22 mouse cellular contexts compared by ENCODE assay signal in the genomic region with DNA sequence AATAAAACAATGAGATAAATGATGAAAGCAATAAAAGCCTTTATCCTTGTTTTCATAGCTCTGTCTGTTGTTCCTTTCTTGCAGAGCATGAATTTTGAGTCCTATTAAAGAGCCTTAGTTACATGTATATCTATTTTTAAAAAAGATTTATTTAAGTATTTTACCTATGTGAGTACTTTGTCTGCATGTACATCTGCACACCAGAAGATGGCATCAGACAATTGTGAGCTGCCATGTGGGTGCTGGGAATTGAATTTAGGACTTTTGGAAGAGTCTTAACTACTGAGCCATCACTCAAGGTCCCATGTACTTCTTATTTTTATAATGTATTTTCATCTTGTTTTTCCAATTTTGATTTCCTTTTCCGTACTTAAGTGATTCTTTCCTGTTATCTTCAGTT. TPM values are rescaled to one million over a fixed set of nuclear protein-coding genes. Genes with fewer than 3 reads are reported as not detected.
DNase-seq lines count a peak whose midpoint lies in the region; ATAC-seq and TF ChIP-seq lines count a peak whose summit lies in the region.
"Had no signal": no experiment of that assay in that cellular context is flagged by ENCODE, and none has a peak within 500 bp of the region (broad histone marks: within the 10 kb centered on the region; RNA-seq: fewer than 3 reads in every experiment).

No protein-coding gene starts in this region.

- no peaks in the 10 kb centered on the region for H3K27me3 ChIP-seq in intestine, postnatal 0 days (replicated peaks; ENCODE audit: control insufficient read depth, insufficient read depth, low read length)
- no peaks in the 10 kb centered on the region for H3K27me3 ChIP-seq in intestine, embryonic 15.5 days (replicated peaks)
- no peaks in the 10 kb centered on the region for H3K27me3 ChIP-seq in stomach, postnatal 0 days (ENCODE audit: control insufficient read depth, insufficient read depth, low read length)
- H3K27me3 ChIP-seq: embryonic facial prominence, embryonic 15.5 days; heart, embryonic 13.5 days; hindbrain, embryonic 13.5 days had no signal

- no peaks in the 10 kb centered on the region for H3K9me3 ChIP-seq in intestine, postnatal 0 days (ENCODE audit: control insufficient read depth)
- no peaks in the 10 kb centered on the region for H3K9me3 ChIP-seq in intestine, embryonic 15.5 days
- H3K9me3 ChIP-seq in stomach, postnatal 0 days (ENCODE audit: control insufficient read depth, low read length) = no peaks in the 10 kb centered on the region
- H3K9me3 ChIP-seq: embryonic facial prominence, embryonic 15.5 days; forebrain, embryonic 10.5 days; heart, embryonic 13.5 days; hindbrain, embryonic 13.5 days had no signal

- TF ChIP-seq EP300 in stomach, postnatal 0 days (optimal IDR thresholded peaks at IDR 0.05) = no peak

- TF ChIP-seq CTCF in gastrocnemius, adult 2 months (IDR thresholded peaks at IDR 0.05) = peak; percentile 33; the same call in 1 of the 2 replicates
- 0 out of 2 replicates have a peak, but pooled peaks have one; percentile 17 for TF ChIP-seq CTCF in intestine, postnatal 0 days (IDR thresholded peaks at IDR 0.05; ENCODE audit: low read depth)
- peak; percentile 26 for TF ChIP-seq CTCF in stomach, postnatal 0 days (IDR thresholded peaks at IDR 0.05; ENCODE audit: low read depth)

- ATAC-seq in intestine, postnatal 0 days = no peak
- ATAC-seq in intestine, embryonic 15.5 days = no peak
- no peak for ATAC-seq in stomach, postnatal 0 days (ENCODE audit: low FRiP score, low TSS enrichment)
- ATAC-seq: forebrain, embryonic 14.5 days; intestine, embryonic 16.5 days had no signal

- intact Hi-C loops in gastrocnemius, adult 2 months (cut with DNase I) = no loop called here
- intact Hi-C loops in gastrocnemius, postnatal 14 days (cut with DNase I; ENCODE audit: low total_unique reads) = no loop called here

- 0 out of 2 replicates have a peak, but pooled peaks cover 5% of the 10 kb centered on the region for H3K4me1 ChIP-seq in intestine, postnatal 0 days (replicated peaks; ENCODE audit: control insufficient read depth, insufficient read depth, low read length)
- 0 out of 2 replicates have a peak, but pooled peaks cover 2% of the 10 kb centered on the region for H3K4me1 ChIP-seq in intestine, embryonic 15.5 days (replicated peaks)
- no peaks in the 10 kb centered on the region for H3K4me1 ChIP-seq in stomach, postnatal 0 days (replicated peaks; ENCODE audit: control insufficient read depth, insufficient read depth)
- H3K4me1 ChIP-seq: forebrain, embryonic 10.5 days had no signal

- no peak for DNase-seq in gastrocnemius, adult 2 months
- DNase-seq in gastrocnemius, postnatal 14 days = no peak
- DNase-seq in 3T3-L1 (ENCODE audit: low read depth, low spot score) = peak; percentile 28
- DNase-seq in stomach, postnatal 0 days (ENCODE audit: low spot score) = no peak
- no peak for DNase-seq in thymus, postnatal 14 days
- DNase-seq: adrenal gland, adult 8-10 months; adrenal gland, postnatal 36 days; cerebellum, adult 2 months; cerebellum, postnatal 14 days; embryo, embryonic 11 days; heart, adult 18-20 months; heart, postnatal 10 days; heart, postnatal 4 days had no signal

- H3K4me2 ChIP-seq in intestine, postnatal 0 days (replicated peaks; ENCODE audit: low read depth) = no peak overlapping the region
- no peak overlapping the region for H3K4me2 ChIP-seq in intestine, embryonic 15.5 days (replicated peaks)
- no peak overlapping the region for H3K4me2 ChIP-seq in stomach, postnatal 0 days (replicated peaks; ENCODE audit: low read depth)
- H3K4me2 ChIP-seq: embryonic facial prominence, embryonic 15.5 days; heart, embryonic 13.5 days; hindbrain, embryonic 13.5 days had no signal

- no peak overlapping the region for H3K4me3 ChIP-seq in gastrocnemius, adult 2 months
- H3K4me3 ChIP-seq in intestine, postnatal 0 days (ENCODE audit: low read depth, low read length) = no peak overlapping the region
- H3K4me3 ChIP-seq in intestine, embryonic 15.5 days (replicated peaks) = no peak overlapping the region
- H3K4me3 ChIP-seq in stomach, postnatal 0 days (ENCODE audit: low read depth, low read length) = no peak overlapping the region
- H3K4me3 ChIP-seq: embryonic facial prominence, embryonic 15.5 days; erythroblast, embryonic 14.5 days; forebrain, embryonic 10.5 days; heart, embryonic 13.5 days; hindbrain, embryonic 13.5 days had no signal

- H3K36me3 ChIP-seq in intestine, postnatal 0 days (ENCODE audit: control insufficient read depth, insufficient read depth) = no peaks in the 10 kb centered on the region
- H3K36me3 ChIP-seq in intestine, embryonic 15.5 days = no peaks in the 10 kb centered on the region
- no peaks in the 10 kb centered on the region for H3K36me3 ChIP-seq in stomach, postnatal 0 days (ENCODE audit: control insufficient read depth, insufficient read depth, low read length)
- H3K36me3 ChIP-seq: embryonic facial prominence, embryonic 15.5 days; heart, embryonic 13.5 days; hindbrain, embryonic 13.5 days had no signal

- no peak overlapping the region for H3K9ac ChIP-seq in intestine, postnatal 0 days (ENCODE audit: low read depth, low read length)
- no peak overlapping the region for H3K9ac ChIP-seq in intestine, embryonic 15.5 days
- H3K9ac ChIP-seq in stomach, postnatal 0 days (ENCODE audit: low read length) = no peak overlapping the region
- H3K9ac ChIP-seq: embryonic facial prominence, embryonic 15.5 days; heart, embryonic 13.5 days; hindbrain, embryonic 13.5 days had no signal

- 94% methylated on average over 1 of the region's 1 CpGs for WGBS in intestine, postnatal 0 days
- 98% methylated on average over 1 of the region's 1 CpGs for WGBS in intestine, embryonic 15.5 days
- WGBS in stomach, postnatal 0 days = 89% methylated on average over 1 of the region's 1 CpGs

- H3K27ac ChIP-seq in gastrocnemius, adult 2 months = no peak overlapping the region
- H3K27ac ChIP-seq in intestine, postnatal 0 days (ENCODE audit: low read depth, low read length) = no peak overlapping the region
- no peak overlapping the region for H3K27ac ChIP-seq in intestine, embryonic 15.5 days
- no peak overlapping the region for H3K27ac ChIP-seq in stomach, postnatal 0 days (replicated peaks)
- H3K27ac ChIP-seq: embryonic facial prominence, embryonic 15.5 days; forebrain, embryonic 10.5 days; heart, embryonic 13.5 days; hindbrain, embryonic 13.5 days had no signal

RNA-seq across cellular contexts. Expression of gene Nptn, which starts 13.3 kb away (rescaled TPM):
- 100 to 1,000 TPM; 102 to 114 TPM for total RNA-seq in gastrocnemius, adult 2 months (2021)
- 100 to 1,000 TPM in 1 of 2 experiments, 10 to 100 TPM in 1; 91.0 to 101 TPM for total RNA-seq in gastrocnemius, postnatal 14 days (2021)
- 145 and 153 TPM in 2 replicates for polyA plus RNA-seq in intestine, postnatal 0 days (2015; fragmentation: Nextera tagmentation; extraction: Ambion mirVana)
- polyA plus RNA-seq in intestine, embryonic 15.5 days (2015; fragmentation: Nextera tagmentation; extraction: Ambion mirVana) = 119 TPM in 2 replicates
- polyA plus RNA-seq in stomach, postnatal 0 days (2015; fragmentation: Nextera tagmentation; extraction: Ambion mirVana) = 130 and 136 TPM in 2 replicates

RNA-seq across cellular contexts. Expression of gene Cd276, which starts 40.1 kb away (rescaled TPM):
- total RNA-seq in gastrocnemius, adult 2 months (2021) = 10 to 100 TPM in 1 of 2 experiments, 1 to 10 TPM in 1; 9.2 to 10.2 TPM
- total RNA-seq in gastrocnemius, postnatal 14 days (2021) = 10 to 100 TPM; 15.6 to 25.1 TPM
- polyA plus RNA-seq in intestine, postnatal 0 days (2015; fragmentation: Nextera tagmentation; extraction: Ambion mirVana) = 5.6 and 6.2 TPM in 2 replicates
- polyA plus RNA-seq in intestine, embryonic 15.5 days (2015; fragmentation: Nextera tagmentation; extraction: Ambion mirVana) = 22.7 and 23.6 TPM in 2 replicates
- polyA plus RNA-seq in stomach, postnatal 0 days (2015; fragmentation: Nextera tagmentation; extraction: Ambion mirVana) = 11.3 and 11.4 TPM in 2 replicates
- polyA plus RNA-seq: erythroblast, embryonic 14.5 days had no signal
